Mouse (Mus musculus): ENCODE results near the gene Sigmar1.
"Not testable (repeated sequence)": the region's sequence is repeated elsewhere in the genome, so short reads cannot be mapped to it uniquely, and the experiment has no call there.

DNA sequence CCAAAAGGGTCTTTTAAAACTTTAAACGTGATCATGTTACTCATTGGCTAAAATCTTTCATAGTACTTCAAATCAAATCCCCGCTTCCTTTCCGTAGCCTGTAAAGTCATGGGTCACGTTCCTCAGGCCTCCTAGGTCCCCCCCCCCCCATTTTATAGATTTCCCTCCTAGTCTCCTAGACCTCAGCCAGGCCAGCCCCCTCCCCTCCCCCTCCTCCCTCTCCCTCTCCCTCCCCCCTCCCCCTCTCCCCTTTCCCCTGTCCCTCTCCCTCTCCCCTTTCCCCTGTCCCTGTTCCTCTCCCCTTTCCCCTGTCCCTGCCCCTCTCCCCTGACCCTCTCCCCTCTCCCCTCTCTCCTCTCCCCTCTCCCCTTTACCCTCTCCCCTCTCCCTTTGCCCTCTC, 26.8 kb upstream of the Sigmar1 start:
- TF ChIP-seq CTCF, POLR2A (IDR thresholded peaks at IDR 0.05; ENCODE audit: extremely low read depth, insufficient read depth, low read length): not testable (repeated sequence)

Measured in cortical plate, adult 2 months (tissue).